Mouse (Mus musculus) adrenal gland, postnatal 25 days (tissue): ENCODE results near the gene Tex26. TPM values are rescaled to one million over a fixed set of nuclear protein-coding genes. Genes with fewer than 3 reads are reported as not detected.

Experiments used
- DNase-seq: peaks from one replicate; pipeline ENCODE4 v3.0.0; 2021; ENCODE audit warnings: mixed read lengths
- total RNA-seq: library from RNA; stranded (reverse); gene quantifications from 2 replicates; pipeline ENCODE4 v1.2.3, GENCODE M21; 2021

The Tex26 gene
- total RNA-seq, 1 experiment from 2014 or later, result not detected

DNA sequence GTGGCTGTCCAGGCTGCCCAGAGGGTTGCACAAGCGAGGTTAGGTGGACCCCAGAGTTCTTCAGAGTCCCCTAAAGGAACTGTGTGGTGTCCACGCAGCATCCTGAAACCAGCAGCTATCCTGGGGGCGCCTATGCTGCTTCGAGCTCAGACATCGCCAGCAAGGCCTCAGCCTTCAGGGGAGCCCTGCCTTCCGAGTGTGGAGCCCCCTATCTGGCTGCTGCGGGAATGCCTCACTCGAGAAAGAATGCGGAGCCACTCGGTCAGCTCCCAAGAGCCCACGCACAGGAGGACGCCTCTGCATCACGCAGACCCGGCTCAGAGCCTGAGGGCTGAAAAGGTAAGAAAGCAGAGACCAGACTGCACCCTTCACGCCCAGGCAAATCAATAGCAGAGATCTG, 50.8 kb downstream of the Tex26 start:
- DNase-seq, result no peak

DNA sequence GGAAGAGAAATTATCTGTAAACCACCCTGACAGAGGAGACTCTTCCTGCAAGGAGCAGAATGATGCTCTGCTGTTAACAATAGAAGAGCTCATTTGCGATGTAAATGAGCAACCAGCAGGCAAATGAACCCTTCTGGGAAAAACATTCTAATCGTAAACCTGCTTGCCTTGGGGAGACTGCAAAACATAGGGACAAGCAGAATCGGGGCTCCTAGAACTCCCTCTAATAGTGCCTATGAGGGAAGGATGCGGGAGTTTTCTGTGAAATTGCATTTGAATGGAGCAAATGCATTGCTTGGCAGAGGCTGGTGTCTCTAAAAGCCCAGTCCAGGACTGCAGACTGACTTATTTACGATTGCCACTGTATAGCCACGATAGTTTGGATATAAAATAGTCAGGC, 56.2 kb downstream of the Tex26 start:
- no peak for DNase-seq

DNA sequence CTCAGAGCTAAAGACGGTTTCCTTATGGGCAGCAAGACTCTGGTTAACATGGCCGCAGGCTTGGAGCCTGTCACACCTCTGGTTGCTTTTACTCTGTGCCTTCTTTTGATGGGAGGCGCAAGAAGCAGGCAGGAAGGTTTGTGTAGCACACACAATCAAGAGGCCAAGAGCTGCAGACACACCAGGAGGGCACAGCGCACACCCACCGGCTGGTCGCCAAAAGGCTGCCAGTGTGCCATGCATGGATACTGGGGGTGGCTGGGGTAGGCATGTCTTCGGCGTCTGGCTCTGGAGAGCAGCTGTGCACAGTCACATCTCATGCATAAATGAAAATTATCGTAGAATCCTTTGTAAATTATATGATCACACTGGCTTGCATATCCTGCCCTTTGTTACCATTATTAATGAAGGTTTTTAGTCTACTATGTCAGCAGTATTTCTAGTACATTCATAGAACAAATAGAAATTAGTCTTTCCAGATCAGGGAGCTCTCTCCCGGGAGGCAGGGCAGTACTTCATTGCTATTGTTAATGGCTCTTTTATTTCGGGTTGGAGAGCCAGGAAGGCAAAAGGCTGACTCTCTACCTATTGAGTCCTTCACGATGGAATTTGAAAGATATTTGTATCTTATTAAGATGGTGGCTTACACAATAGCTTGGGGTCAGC, 57.1 kb downstream of the Tex26 start:
- DNase-seq, result no peak

DNA sequence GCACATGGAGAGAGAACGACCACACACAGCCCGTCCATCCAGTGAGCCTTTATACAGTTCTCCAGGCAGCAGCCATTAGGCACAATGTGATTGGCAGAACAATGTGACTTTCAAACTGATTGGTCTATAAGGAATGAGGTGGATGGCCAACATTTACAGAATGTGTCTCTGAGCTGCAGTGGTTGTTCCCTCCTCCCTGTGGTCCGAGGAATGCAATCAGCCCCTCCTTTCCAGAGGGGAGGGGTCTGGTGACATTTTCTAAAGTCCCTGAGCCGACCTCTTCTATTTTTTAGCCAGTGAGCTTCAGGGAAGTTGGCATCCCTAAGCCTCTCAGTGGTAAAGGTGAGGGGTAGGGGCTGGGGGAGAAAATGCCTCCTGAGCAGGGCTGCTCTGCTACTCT, 60.5 kb downstream of the Tex26 start:
- DNase-seq, result no peak

DNA sequence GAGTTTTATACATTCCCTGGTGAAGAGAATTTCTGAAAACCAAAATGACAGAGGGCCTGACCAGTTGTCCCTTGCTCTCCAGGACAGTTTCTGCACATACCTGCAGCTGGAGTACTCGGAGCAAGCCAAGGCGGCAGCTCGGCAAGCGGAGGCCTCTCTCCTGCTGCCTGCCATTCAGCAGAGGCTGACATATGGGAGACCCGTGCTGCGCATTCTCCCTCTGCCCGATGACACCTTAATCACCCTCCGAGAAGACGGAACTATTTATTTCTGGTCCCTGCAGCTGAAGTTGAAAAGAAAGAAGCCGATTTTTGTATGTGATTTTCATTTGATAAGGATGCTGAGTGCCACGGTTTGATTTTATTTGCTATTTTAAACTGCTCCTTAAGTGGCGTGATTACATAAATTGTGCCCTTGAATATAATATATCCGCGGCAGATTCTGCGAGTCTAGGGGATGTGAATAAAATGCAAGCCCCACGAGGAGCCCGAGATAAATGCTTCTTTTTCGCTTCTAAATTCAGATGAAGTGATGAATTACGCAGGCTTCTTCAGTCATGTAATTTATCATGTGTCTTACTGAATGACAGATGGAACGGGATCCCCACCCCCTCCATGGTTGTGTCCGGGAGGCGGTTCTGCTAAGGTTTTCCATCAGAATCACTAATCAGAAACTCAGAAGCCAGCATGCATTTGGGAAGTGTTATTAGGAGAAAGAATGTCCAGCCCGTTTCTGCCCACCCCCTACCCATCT, 64.1 kb downstream of the Tex26 start:
- no peak for DNase-seq

DNA sequence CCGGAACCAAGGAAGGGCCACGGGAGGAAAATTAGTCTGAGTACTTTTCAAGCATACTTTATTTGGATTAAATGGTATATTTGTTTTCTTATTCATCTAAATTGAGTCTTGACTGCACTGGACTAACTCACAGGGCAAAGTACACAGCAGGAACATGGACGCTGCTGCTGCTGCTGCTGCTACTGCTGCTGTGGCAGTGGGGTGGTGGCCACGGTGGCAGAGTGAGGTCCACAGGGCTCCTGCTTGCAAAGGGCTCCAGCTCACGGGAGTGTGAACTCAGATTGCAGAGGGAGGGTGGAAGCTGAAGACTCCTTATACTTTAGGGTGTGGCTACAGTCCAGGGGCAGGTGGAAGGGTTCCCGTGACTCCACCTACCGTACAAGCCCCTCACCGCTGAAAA, 65.5 kb downstream of the Tex26 start:
- no peak for DNase-seq

DNA sequence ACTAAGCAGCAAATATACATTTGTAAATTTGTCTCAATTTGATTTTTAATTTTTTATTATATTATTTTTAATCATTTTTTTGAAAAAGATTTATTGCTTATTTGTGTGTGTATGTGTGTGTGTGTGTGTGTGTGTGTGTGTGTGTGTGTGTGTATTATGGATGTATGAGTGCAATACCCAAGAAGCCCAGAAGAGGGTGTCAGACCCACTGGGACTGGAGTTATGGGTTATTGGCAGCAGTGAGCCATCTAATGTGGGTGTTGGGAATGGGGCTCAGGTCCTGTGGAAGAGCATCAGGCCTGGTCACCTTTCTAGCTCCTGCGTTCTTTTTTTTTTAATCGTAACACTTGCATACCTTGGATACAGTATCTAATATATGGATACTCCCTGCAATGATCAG, 66.6 kb downstream of the Tex26 start:
- DNase-seq, result no peak

DNA sequence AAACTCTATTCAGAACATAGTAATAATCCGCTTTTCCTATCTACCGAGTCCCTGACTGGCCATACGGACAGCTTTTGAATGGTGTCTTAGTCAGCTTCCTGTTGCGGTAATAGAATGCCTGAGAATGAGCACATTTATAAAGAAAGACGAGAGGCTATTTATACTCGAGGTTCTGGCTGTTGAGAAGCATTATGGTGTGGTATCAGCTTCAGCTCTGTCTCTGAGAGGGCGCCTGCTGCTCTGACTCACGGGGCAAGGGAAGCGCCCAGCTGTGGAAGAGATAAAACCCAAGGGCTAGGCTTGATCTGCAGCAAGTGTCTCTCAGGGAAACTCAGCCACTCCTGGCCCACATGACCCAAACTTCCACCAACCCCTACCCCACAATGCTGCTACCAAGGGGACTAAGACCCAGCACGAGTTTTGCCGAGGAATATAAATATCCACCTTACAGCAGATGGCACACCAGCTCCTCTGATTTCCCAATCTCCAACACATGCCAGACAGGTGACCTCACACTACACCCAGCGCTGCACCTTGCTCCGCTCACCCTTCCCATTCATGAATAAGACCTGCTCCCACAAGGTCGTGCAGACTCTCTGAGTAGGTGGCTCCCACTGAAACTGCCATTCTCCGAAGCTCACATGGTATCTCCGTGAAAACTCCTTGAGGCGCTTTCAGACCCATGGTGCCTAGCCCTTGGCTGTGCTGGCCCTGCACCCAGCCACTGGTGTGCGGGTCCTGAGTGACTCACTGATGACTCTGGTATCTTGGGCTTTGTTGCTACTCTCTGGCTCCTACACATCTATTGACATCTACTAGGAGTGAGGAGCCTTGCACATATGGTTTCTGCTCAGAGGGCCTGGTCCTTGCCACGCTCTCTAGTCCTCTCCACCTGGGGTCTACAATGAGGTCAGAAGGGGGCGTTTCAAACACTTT, 68.9 kb downstream of the Tex26 start:
- DNase-seq, result no peak

DNA sequence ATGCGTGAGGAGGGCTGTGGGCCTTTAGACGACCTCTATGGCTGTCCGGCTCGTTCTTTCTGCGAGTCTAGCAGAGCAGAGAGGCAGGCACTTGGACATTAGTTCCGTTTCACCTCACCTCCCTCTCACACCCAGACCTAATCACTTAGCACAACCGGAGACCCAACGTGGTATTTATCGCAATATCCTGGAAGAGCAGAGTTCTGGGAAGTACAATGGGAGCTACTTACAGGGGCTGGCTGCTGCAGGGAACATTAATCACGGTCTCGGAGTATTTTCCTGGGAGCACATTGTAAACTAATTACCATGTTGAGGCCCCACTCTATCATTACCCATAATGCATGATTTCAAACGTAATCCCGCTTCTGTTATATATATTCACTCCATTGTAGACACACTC, 70.9 kb downstream of the Tex26 start:
- DNase-seq, result no peak

DNA sequence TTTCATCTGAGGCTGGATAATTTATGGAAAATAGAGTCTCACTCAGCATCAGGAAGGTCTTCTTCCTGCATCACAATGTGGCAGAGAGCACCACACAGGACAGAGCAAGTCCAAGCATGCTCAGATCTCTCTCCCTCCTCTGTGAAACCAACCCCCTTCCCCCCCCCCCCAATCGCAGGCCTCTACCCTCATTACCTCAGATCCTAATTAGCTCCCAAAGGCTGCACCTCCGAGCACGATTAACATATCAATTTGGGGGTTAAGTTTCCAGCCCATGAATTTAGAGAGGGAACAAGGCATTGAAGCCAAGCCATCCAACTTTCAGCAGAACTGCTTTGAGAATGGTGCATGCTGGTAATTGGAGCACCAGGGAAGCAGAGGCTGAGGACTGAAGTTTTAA, 73.2 kb downstream of the Tex26 start:
- DNase-seq, result no peak

DNA sequence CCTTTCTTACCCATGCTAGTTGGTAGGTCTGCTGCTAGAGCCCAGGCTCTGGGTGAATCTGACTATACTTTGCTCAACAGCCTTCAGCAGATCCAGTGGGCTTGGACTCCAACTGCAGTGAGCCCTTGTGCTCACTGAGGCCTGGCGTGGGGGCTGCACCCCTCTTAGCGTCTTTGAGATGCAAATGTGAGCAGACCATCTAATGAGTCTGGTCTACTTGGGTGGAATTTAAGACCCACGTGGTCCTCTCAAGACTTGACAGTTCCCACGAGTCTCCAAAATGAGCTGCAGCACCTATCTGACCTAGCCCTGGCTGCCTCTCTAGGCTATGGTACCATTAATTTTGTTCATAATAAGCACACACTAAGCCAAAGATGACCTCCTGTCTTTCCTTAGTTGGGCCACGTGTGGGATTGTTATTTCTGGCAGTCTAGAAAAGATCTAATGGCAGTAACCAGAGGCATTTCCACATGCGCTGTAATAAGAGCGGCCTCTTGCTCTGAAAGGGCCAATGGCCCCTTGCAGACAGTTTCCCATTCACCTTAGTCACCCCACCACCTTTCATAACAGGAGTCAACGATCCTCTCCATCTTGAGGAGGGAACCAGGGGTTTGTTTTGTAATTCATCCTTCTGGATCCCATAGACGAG, 74.1 kb downstream of the Tex26 start:
- no peak for DNase-seq

DNA sequence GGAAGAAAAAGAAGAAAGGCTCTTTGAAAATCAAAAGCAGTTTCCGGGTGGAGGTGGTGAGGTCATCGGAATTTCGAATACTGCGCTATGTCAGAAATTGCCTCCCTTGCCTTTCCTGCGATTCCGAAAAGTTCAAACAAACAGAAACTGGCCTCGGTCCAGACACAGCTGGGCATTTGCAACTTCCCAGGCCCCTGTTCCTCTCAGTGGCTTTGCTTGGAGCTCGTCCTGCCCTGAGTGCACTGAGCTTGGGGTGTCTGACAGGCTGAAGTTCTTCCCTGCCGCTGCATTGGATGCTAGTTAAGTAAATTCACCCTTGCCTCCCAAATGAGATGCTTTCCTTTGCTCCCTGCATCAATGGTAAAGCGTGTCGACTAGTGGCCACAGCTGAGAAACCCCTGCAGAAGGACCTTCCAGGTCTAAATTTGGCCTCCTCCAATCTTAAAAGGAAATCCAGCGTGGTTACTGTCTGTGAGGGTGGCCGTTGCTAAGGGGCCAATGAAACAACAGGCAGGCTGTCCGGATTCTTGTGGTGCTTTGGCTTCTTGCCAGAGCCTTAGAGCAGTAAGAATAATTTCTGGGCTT, 74.7 kb downstream of the Tex26 start:
- peak; percentile 43 for DNase-seq

DNA sequence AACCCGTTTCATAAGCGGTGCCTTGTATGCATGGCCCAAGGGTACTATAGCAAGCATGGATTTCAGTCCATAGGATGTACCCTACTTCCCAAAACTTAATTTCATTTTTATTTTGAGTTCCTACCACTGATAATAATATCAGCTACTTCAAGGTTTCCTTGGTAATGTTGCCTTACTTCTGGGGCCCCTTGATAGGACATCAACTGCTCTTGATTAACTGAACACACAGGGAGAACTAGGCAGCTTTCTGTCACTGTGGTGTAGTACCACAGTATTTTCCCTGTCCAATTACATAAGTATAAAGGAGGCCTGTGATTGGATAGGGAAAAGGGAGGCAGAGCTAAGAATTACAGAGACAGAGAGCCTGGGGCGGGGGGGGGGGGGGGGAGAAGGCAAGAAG, 75.4 kb downstream of the Tex26 start:
- DNase-seq, result no peak

DNA sequence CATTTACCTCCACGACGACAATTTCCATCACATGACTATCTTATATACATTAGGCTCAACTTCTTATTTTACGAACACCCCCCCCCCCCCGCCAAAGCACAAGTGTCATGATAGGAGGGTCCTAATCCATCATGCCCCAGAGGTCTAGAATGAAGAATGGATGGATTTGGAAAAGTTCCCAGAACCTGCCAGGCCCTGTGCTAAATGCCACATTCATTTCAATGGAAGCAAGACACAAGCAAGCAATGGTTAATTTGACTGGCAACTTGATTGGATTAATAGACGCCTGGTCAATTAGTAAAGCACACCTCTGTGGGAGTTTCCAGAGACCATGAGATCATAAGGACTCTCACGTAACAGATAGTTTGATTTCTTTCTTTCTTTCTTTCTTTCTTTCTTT, 77.7 kb downstream of the Tex26 start:
- DNase-seq, result no peak

Other genes starting within 250 kb of the Tex26 start
- 9.4 and 14.1 TPM in 2 replicates for gene Alox5ap, start 174.9 kb upstream of the Tex26 start, total RNA-seq
- 1.5 and 1.9 TPM in 2 replicates for gene Medag, start 27.9 kb upstream of the Tex26 start, total RNA-seq
- not detected in 2 replicates for gene Wdr95, start 89.0 kb downstream of the Tex26 start, total RNA-seq
- gene Hsph1, start 196.7 kb downstream of the Tex26 start, total RNA-seq, result 88.5 and 267 TPM in 2 replicates
- gene B3glct, start 238.6 kb downstream of the Tex26 start, total RNA-seq, result 25.3 and 25.7 TPM in 2 replicates